Mouse (Mus musculus): ENCODE measurements around the gene Mrpl47.
"Not testable (repeated sequence)": the region's sequence is repeated elsewhere in the genome, so short reads cannot be mapped to it uniquely, and the experiment has no call there.

Mrpl47 gene

GRCm38 (mm10) chr3:32705647-32706348, 31.6 kb downstream of the Mrpl47 start, which contains the start of gene Actl6a:
Gene Actl6a, plus strand, starts transcription at chr3:32706298.
- DNase-seq = not testable (repeated sequence)

- not testable (repeated sequence) for DNase-seq
These were observed 32.8 kb downstream of the Mrpl47 start for GRCm38 (mm10) chr3:32704632-32705031.

- DNase-seq = not testable (repeated sequence)
These were observed 33.4 kb downstream of the Mrpl47 start for GRCm38 (mm10) chr3:32704021-32704420.

GRCm38 (mm10) chr3:32698228-32698863, 39.1 kb downstream of the Mrpl47 start:
- peak; percentile 93 for DNase-seq

- no peak for DNase-seq
These were observed 41.8 kb downstream of the Mrpl47 start for GRCm38 (mm10) chr3:32695583-32695980.

- no peak for DNase-seq
These were observed 42.4 kb downstream of the Mrpl47 start for GRCm38 (mm10) chr3:32694737-32695582.

- DNase-seq = no peak
These were observed 43.2 kb downstream of the Mrpl47 start for GRCm38 (mm10) chr3:32694211-32694610.

- no peak for DNase-seq
These were observed 45.6 kb downstream of the Mrpl47 start for GRCm38 (mm10) chr3:32691841-32692240.

GRCm38 (mm10) chr3:32690901-32691300, 46.5 kb downstream of the Mrpl47 start:
- DNase-seq = no peak

GRCm38 (mm10) chr3:32690008-32690407, 47.4 kb downstream of the Mrpl47 start:
- DNase-seq = no peak

- no peak for DNase-seq
These were observed 47.8 kb downstream of the Mrpl47 start for GRCm38 (mm10) chr3:32689567-32689999.

- DNase-seq = no peak
These were observed 50.2 kb downstream of the Mrpl47 start for GRCm38 (mm10) chr3:32687156-32687555.

GRCm38 (mm10) chr3:32686537-32686936, 50.9 kb downstream of the Mrpl47 start:
- DNase-seq = no peak

- DNase-seq = no peak
These were observed 52.8 kb downstream of the Mrpl47 start for GRCm38 (mm10) chr3:32684631-32685030.

- no peak for DNase-seq
These were observed 54.4 kb downstream of the Mrpl47 start for GRCm38 (mm10) chr3:32682910-32683531.

- DNase-seq = no peak
These were observed 61.0 kb downstream of the Mrpl47 start for GRCm38 (mm10) chr3:32676393-32676792.

All from thymus, postnatal 4 days (tissue).